Mouse (Mus musculus): ENCODE measurements around the gene Sltm. TPM values are rescaled to one million over a fixed set of nuclear protein-coding genes. Genes with fewer than 3 reads are reported as not detected.

Gene Sltm
- 28.3 TPM for polyA plus RNA-seq (2014; fragmentation: Illumina TruSeq; extraction: RNeasy Lipid Tissue Mini Kit (QIAGEN cat#74804); ENCODE audit: low read depth, low replicate concordance)

GRCm38 (mm10) chr9:70542305-70543041 lies at the start of gene Sltm:
Gene Sltm, plus strand, starts transcription at chr9:70542754.

GRCm38 (mm10) chr9:70503626-70504041 lies 38.9 kb upstream of the Sltm start, which contains the start of gene Rnf111:
Gene Rnf111, minus strand, starts transcription at chr9:70503725.

Other genes starting within 250 kb of the Sltm start
- gene Ccnb2, start 121.2 kb upstream of the Sltm start, polyA plus RNA-seq (2014; fragmentation: Illumina TruSeq; extraction: RNeasy Lipid Tissue Mini Kit (QIAGEN cat#74804); ENCODE audit: low read depth, low replicate concordance), result not detected
- 30.2 TPM for gene Rnf111, start 39.0 kb upstream of the Sltm start, polyA plus RNA-seq (2014; fragmentation: Illumina TruSeq; extraction: RNeasy Lipid Tissue Mini Kit (QIAGEN cat#74804); ENCODE audit: low read depth, low replicate concordance)
- gene Gm10642, start 113.5 kb downstream of the Sltm start, polyA plus RNA-seq (2014; fragmentation: Illumina TruSeq; extraction: RNeasy Lipid Tissue Mini Kit (QIAGEN cat#74804); ENCODE audit: low read depth, low replicate concordance), result not detected
- gene Mindy2, start 114.4 kb downstream of the Sltm start, polyA plus RNA-seq (2014; fragmentation: Illumina TruSeq; extraction: RNeasy Lipid Tissue Mini Kit (QIAGEN cat#74804); ENCODE audit: low read depth, low replicate concordance), result 13.7 TPM
- 34.4 TPM for gene Adam10, start 136.2 kb downstream of the Sltm start, polyA plus RNA-seq (2014; fragmentation: Illumina TruSeq; extraction: RNeasy Lipid Tissue Mini Kit (QIAGEN cat#74804); ENCODE audit: low read depth, low replicate concordance)

All from liver, adult 10 weeks (tissue).